Comparison of ENCODE assay signal across 15 mouse cellular contexts in the genomic region with DNA sequence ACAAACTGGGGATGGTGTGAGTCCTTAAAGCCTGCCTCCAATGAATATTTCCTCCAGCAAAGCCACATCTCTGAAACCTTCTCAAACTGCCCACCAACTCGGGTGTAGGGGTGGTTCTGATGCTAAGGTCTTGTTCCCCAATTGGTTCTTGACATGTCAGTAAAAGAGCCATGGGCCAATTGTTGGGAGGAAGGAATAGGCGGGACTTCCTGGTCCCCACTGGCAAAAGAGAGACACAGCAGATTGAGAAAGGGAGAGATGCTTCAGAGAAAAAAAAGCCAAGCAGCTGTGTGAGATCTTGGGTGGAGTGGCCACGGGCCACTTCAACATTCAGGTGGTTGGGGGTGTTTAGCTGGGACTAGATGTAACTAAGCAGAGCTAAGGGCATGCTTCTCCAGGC. TPM values are rescaled to one million over a fixed set of nuclear protein-coding genes. Genes with fewer than 3 reads are reported as not detected.
A peak's percentile ranks its signal among the peaks of the same experiment; 100 is the strongest.
DNase-seq lines count a peak whose midpoint lies in the region; ATAC-seq lines count a peak whose summit lies in the region.
"Had no signal": no experiment of that assay in that cellular context is flagged by ENCODE, and none has a peak within 500 bp of the region (broad histone marks: within the 10 kb centered on the region; RNA-seq: fewer than 3 reads in every experiment).

No protein-coding gene starts in this region.

- H3K9ac ChIP-seq in forebrain, embryonic 11.5 days (ENCODE audit: low read length) = no peak overlapping the region
- H3K9ac ChIP-seq in limb, embryonic 12.5 days (replicated peaks) = no peak overlapping the region
- H3K9ac ChIP-seq: lung, embryonic 15.5 days had no signal

- H3K9me3 ChIP-seq in forebrain, embryonic 10.5 days = no peaks in the 10 kb centered on the region
- H3K9me3 ChIP-seq in forebrain, embryonic 11.5 days (ENCODE audit: control insufficient read depth, low read length) = no peaks in the 10 kb centered on the region
- H3K9me3 ChIP-seq in limb, embryonic 12.5 days = peaks cover 3% of the 10 kb centered on the region; the same call in 1 of the 2 replicates
- H3K9me3 ChIP-seq: lung, embryonic 15.5 days had no signal

- DNase-seq in forebrain, embryonic 10.5 days (ENCODE audit: extremely low spot score, low spot score) = no peak
- DNase-seq in forebrain, embryonic 11.5 days (ENCODE audit: low spot score) = no peak
- DNase-seq in 3134 (ENCODE audit: extremely low read depth, insufficient read length, low spot score) (peak; percentile 38), NIH3T3 (ENCODE audit: low read depth) (peak; percentile 61)
- no peak for DNase-seq in kidney, postnatal 36 days
- no peak for DNase-seq in adrenal gland, postnatal 36 days
- DNase-seq: adrenal gland, adult 8-10 months; cerebellum, adult 2 months had no signal

- H3K4me2 ChIP-seq in forebrain, embryonic 11.5 days (ENCODE audit: low read depth, low read length, severe bottlenecking) = no peak overlapping the region
- H3K4me2 ChIP-seq in limb, embryonic 12.5 days = peak overlapping the region; percentile 20; the same call in 1 of the 2 replicates
- H3K4me2 ChIP-seq: lung, embryonic 15.5 days had no signal

- H3K27ac ChIP-seq in forebrain, embryonic 10.5 days = 0 out of 2 replicates have a peak overlapping the region, but pooled peaks have one; percentile 4
- H3K27ac ChIP-seq in forebrain, embryonic 11.5 days (ENCODE audit: low read depth, low read length) = no peak overlapping the region
- H3K27ac ChIP-seq in limb, embryonic 12.5 days = no peak overlapping the region
- H3K27ac ChIP-seq: lung, embryonic 15.5 days had no signal

- no peak overlapping the region for H3K4me3 ChIP-seq in forebrain, embryonic 10.5 days
- no peak overlapping the region for H3K4me3 ChIP-seq in forebrain, embryonic 11.5 days (ENCODE audit: low read depth, low read length)
- H3K4me3 ChIP-seq in limb, embryonic 12.5 days (replicated peaks) = no peak overlapping the region
- H3K4me3 ChIP-seq: lung, embryonic 15.5 days had no signal

- H3K4me1 ChIP-seq in forebrain, embryonic 10.5 days = peaks cover 59% of the 10 kb centered on the region
- peaks cover 7% of the 10 kb centered on the region; the same call in 1 of the 2 replicates for H3K4me1 ChIP-seq in forebrain, embryonic 11.5 days (replicated peaks; ENCODE audit: control insufficient read depth, insufficient read depth, low read length)
- peaks cover 17% of the 10 kb centered on the region for H3K4me1 ChIP-seq in limb, embryonic 12.5 days (replicated peaks)

- 28% methylated on average over 3 of the region's 3 CpGs for WGBS in forebrain, embryonic 10.5 days
- WGBS in forebrain, embryonic 11.5 days = 20% methylated on average over 3 of the region's 3 CpGs
- 26% methylated on average over 3 of the region's 3 CpGs for WGBS in limb, embryonic 12.5 days

- H3K27me3 ChIP-seq in forebrain, embryonic 10.5 days (ENCODE audit: poor library complexity, severe bottlenecking) = peaks cover 20% of the 10 kb centered on the region
- no peaks in the 10 kb centered on the region for H3K27me3 ChIP-seq in forebrain, embryonic 11.5 days (ENCODE audit: control insufficient read depth, insufficient read depth, low read length)
- H3K27me3 ChIP-seq in limb, embryonic 12.5 days = peaks cover 38% of the 10 kb centered on the region

- no peak for ATAC-seq in forebrain, embryonic 11.5 days (replicated peaks; ENCODE audit: low FRiP score)
- ATAC-seq in limb, embryonic 12.5 days (ENCODE audit: insufficient number of reproducible peaks, insufficient read depth, low FRiP score, low TSS enrichment, low read depth) = no peak
- no peak for ATAC-seq in megakaryocyte-erythroid progenitor cell, adult 5-6 weeks (replicated peaks; ENCODE audit: low FRiP score, low TSS enrichment, poor library complexity, severe bottlenecking)
- ATAC-seq: CD4-positive, CD25-positive, alpha-beta regulatory T cell, adult 4 months; inflammation-experienced regulatory T-cells, adult 6 months had no signal

- peaks cover 20% of the 10 kb centered on the region for H3K36me3 ChIP-seq in forebrain, embryonic 10.5 days (replicated peaks)
- H3K36me3 ChIP-seq in forebrain, embryonic 11.5 days (ENCODE audit: control insufficient read depth, insufficient read depth, low read length) = no peaks in the 10 kb centered on the region
- H3K36me3 ChIP-seq in limb, embryonic 12.5 days = peaks cover 19% of the 10 kb centered on the region

RNA-seq across cellular contexts. Expression of gene Zfp663, which starts 2.5 kb away (rescaled TPM):
- polyA plus RNA-seq in forebrain, embryonic 10.5 days (2016; fragmentation: Nextera tagmentation; extraction: Ambion mirVana) = 4.7 and 4.9 TPM in 2 replicates
- 4.7 and 5.8 TPM in 2 replicates for polyA plus RNA-seq in forebrain, embryonic 11.5 days (2014; fragmentation: Nextera tagmentation; extraction: Ambion mirVana)
- 0.74 and 1.2 TPM in 2 replicates for polyA plus RNA-seq in limb, embryonic 12.5 days (2016; fragmentation: Nextera tagmentation; extraction: Ambion mirVana)
- not detected in 2 replicates for total RNA-seq in megakaryocyte-erythroid progenitor cell, adult 5-6 weeks (2014; fragmentation: Nextera tagmentation)
- not detected in 2 replicates for total RNA-seq in megakaryocyte-erythroid progenitor cell, adult 5-6 weeks (2017)
- total RNA-seq in adrenal gland, postnatal 36 days (2021) = not detected
- total RNA-seq: adrenal gland, adult 8-10 months; heart, adult 8-10 months; left cerebral cortex, adult 18-20 months had no signal
- polyA plus RNA-seq: CD4-positive, CD25-positive, alpha-beta regulatory T cell, adult 4 months; cerebellum, adult 2 months; inflammation-experienced regulatory T-cells, adult 6 months had no signal

RNA-seq across cellular contexts. Expression of gene Zfp334, which starts 17.0 kb away (rescaled TPM):
- 20.3 and 21.1 TPM in 2 replicates for polyA plus RNA-seq in forebrain, embryonic 10.5 days (2016; fragmentation: Nextera tagmentation; extraction: Ambion mirVana)
- 23.7 and 23.8 TPM in 2 replicates for polyA plus RNA-seq in forebrain, embryonic 11.5 days (2014; fragmentation: Nextera tagmentation; extraction: Ambion mirVana)
- polyA plus RNA-seq in limb, embryonic 12.5 days (2016; fragmentation: Nextera tagmentation; extraction: Ambion mirVana) = 17.4 and 18.4 TPM in 2 replicates
- not detected in 2 replicates for total RNA-seq in megakaryocyte-erythroid progenitor cell, adult 5-6 weeks (2014; fragmentation: Nextera tagmentation)
- not detected in 2 replicates for total RNA-seq in megakaryocyte-erythroid progenitor cell, adult 5-6 weeks (2017)
- total RNA-seq in adrenal gland, postnatal 36 days (2021) = 1 to 10 TPM; 4.0 to 6.1 TPM
- polyA plus RNA-seq: CD4-positive, CD25-positive, alpha-beta regulatory T cell, adult 4 months; inflammation-experienced regulatory T-cells, adult 6 months had no signal

RNA-seq across cellular contexts. Expression of gene Ocstamp, which starts 29.1 kb away (rescaled TPM):
- 0.05 and 0.15 TPM in 2 replicates for polyA plus RNA-seq in forebrain, embryonic 10.5 days (2016; fragmentation: Nextera tagmentation; extraction: Ambion mirVana)
- 0.07 and 0.09 TPM in 2 replicates for polyA plus RNA-seq in forebrain, embryonic 11.5 days (2014; fragmentation: Nextera tagmentation; extraction: Ambion mirVana)
- not detected in 2 replicates for polyA plus RNA-seq in limb, embryonic 12.5 days (2016; fragmentation: Nextera tagmentation; extraction: Ambion mirVana)
- total RNA-seq in megakaryocyte-erythroid progenitor cell, adult 5-6 weeks (2014; fragmentation: Nextera tagmentation) = not detected in 2 replicates
- total RNA-seq in megakaryocyte-erythroid progenitor cell, adult 5-6 weeks (2017) = not detected in 2 replicates
- total RNA-seq in adrenal gland, postnatal 36 days (2021) = under 1 TPM in 1 of 2 experiments, not detected in 1; 0.26 TPM
- total RNA-seq: heart, adult 8-10 months; left cerebral cortex, adult 18-20 months had no signal
- polyA plus RNA-seq: CD4-positive, CD25-positive, alpha-beta regulatory T cell, adult 4 months; cerebellum, adult 2 months; inflammation-experienced regulatory T-cells, adult 6 months; lung, embryonic 15.5 days had no signal

RNA-seq across cellular contexts. Expression of gene Elmo2, which starts 44.8 kb away (rescaled TPM):
- polyA plus RNA-seq in forebrain, embryonic 10.5 days (2016; fragmentation: Nextera tagmentation; extraction: Ambion mirVana) = 83.7 and 86.4 TPM in 2 replicates
- 95.4 and 108 TPM in 2 replicates for polyA plus RNA-seq in forebrain, embryonic 11.5 days (2014; fragmentation: Nextera tagmentation; extraction: Ambion mirVana)
- 83.2 and 88.4 TPM in 2 replicates for polyA plus RNA-seq in limb, embryonic 12.5 days (2016; fragmentation: Nextera tagmentation; extraction: Ambion mirVana)
- 23.5 and 31.5 TPM in 2 replicates for total RNA-seq in megakaryocyte-erythroid progenitor cell, adult 5-6 weeks (2014; fragmentation: Nextera tagmentation)
- total RNA-seq in megakaryocyte-erythroid progenitor cell, adult 5-6 weeks (2017) = 11.6 and 16.4 TPM in 2 replicates
- 10 to 100 TPM; 25.8 to 27.9 TPM for total RNA-seq in adrenal gland, postnatal 36 days (2021)

Comparison
In these comparisons a context has a peak if more than half of its experiments do, and no peak if none do; other contexts are left out.
1. DNase-seq: peak in 3134 (single experiment) and NIH3T3 (single experiment); none in forebrain, embryonic 10.5 days (single experiment), forebrain, embryonic 11.5 days (single experiment), kidney, postnatal 36 days (0 of 2) and adrenal gland, postnatal 36 days (0 of 2).